Mouse (Mus musculus) spleen, postnatal 0 days (tissue): ENCODE measurements around the gene Olfr60. TPM values are rescaled to one million over a fixed set of nuclear protein-coding genes. Genes with fewer than 3 reads are reported as not detected.

Source experiments
- polyA plus RNA-seq: library from polyadenylated mRNA; unstranded; fragments of >200 nt; fragmentation: Nextera tagmentation; extraction: Ambion mirVana; gene quantifications from 2 replicates; pipeline ENCODE4 v1.2.1, GENCODE M21; 2015

Gene Olfr60
- not detected in 2 replicates for polyA plus RNA-seq

DNA sequence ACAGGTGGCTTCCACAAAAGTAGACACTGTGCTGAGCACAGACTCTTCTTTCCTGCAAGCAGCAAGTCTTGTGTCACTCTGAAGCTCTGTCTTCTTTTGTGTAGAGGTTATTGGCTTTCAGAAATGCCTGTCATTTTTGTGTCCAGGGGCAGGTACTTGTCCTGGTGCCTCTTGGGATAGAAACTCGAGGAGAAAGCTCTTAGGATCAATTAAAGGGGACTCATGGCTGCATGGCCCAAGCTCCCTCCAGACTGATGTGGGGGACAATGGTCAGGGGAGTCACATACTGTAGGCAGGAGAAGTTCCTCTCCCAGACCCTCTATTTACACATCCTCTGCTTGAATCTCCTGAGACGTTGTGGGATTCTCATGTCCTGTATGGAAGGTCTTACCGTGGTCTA, at the start of gene Olfr60:
Gene Olfr60, minus strand, starts transcription at position 101 of the 400 bp plus-strand sequence.

GRCm38 (mm10) chr7:140402818-140403217, 41.3 kb upstream of the Olfr60 start, which contains the start of gene Olfr531:
Gene Olfr531 (minus strand): TSS chr7:140402918.

DNA sequence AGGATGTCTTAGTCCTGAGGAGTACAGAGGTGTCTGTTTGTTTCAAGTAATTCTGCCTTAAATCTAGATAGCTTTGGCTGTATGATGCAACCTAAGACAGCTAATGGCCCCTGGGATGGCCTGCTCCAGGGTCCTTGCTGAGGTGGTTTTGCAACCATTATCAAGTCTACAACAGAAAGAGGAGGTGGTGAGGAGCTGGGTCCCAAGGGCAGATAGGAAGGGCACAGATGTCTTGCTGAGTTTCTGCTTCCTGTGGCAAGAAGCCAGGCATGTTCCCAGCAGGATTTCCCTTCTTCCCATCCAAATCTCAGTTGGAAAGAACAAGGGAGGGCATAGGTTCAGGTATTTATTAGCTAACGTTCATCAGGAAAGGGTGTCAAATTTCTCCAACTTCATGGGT, 14.8 kb upstream of the Olfr60 start, which contains the start of gene Olfr530:
Gene Olfr530, minus strand, starts transcription at position 101 of the 400 bp plus-strand sequence.

DNA sequence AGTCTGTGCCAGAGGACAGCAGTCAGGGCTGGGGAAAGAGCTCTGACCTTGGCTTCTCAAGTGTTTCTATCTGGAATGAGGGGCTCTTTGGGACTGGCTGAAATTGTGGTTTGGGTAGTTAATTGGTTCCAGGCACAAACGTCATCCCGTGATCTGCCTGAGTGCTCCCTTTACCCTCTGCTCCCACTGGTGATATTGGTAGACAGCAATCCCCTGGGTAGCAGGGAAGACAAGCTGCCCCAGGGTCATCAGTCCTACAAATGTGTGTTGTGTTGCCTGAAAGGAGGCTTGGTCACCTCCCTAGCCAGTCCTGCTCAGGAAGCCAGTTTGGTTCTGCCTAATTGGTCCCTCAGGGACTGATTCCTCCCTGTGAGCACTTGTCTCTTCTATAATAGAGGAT, 27.8 kb downstream of the Olfr60 start, which contains the start of gene Olfr527:
Gene Olfr527, plus strand, starts transcription at position 301 of the 400 bp plus-strand sequence.

GRCm38 (mm10) chr7:140320558-140320957, 40.9 kb downstream of the Olfr60 start, which contains the start of gene Olfr525:
Gene Olfr525 (plus strand): TSS chr7:140320858.

Other genes with a start within 250 kb of the Olfr60 start
- 14.4 and 15.9 TPM in 2 replicates for gene Paox, start 245.9 kb downstream of the Olfr60 start, polyA plus RNA-seq
- 45.9 and 53.3 TPM in 2 replicates for gene Echs1, start 245.2 kb downstream of the Olfr60 start, polyA plus RNA-seq
- 16.9 and 18.4 TPM in 2 replicates for gene Mtg1, start 224.1 kb downstream of the Olfr60 start, polyA plus RNA-seq
- 0.04 TPM in 1 of 2 replicates, not detected in the other for gene Sprn, start 206.8 kb downstream of the Olfr60 start, polyA plus RNA-seq
- not detected in 2 replicates for gene Olfr522, start 196.9 kb downstream of the Olfr60 start, polyA plus RNA-seq
- gene Olfr523, start 188.5 kb downstream of the Olfr60 start, polyA plus RNA-seq: not detected in 2 replicates
- not detected in 2 replicates for gene Olfr524, start 155.7 kb downstream of the Olfr60 start, polyA plus RNA-seq
- 0.65 and 1.1 TPM in 2 replicates for gene Cd163l1, start 143.4 kb downstream of the Olfr60 start, polyA plus RNA-seq
- 0.04 and 0.07 TPM in 2 replicates for gene 5830411N06Rik, start 114.4 kb downstream of the Olfr60 start, polyA plus RNA-seq
- not detected in 2 replicates for gene Olfr525, start 40.8 kb downstream of the Olfr60 start, polyA plus RNA-seq
- gene Olfr527, start 27.7 kb downstream of the Olfr60 start, polyA plus RNA-seq: not detected in 2 replicates
- gene Olfr530, start 14.7 kb upstream of the Olfr60 start, polyA plus RNA-seq: 0.06 TPM in 1 of 2 replicates, not detected in the other
- gene Olfr531, start 41.2 kb upstream of the Olfr60 start, polyA plus RNA-seq: not detected in 2 replicates
- not detected in 2 replicates for gene Olfr532, start 60.0 kb upstream of the Olfr60 start, polyA plus RNA-seq
- not detected in 2 replicates for gene Olfr533, start 101.7 kb upstream of the Olfr60 start, polyA plus RNA-seq
- not detected in 2 replicates for gene Olfr535, start 122.5 kb upstream of the Olfr60 start, polyA plus RNA-seq
- gene Olfr536, start 145.7 kb upstream of the Olfr60 start, polyA plus RNA-seq: not detected in 2 replicates
- not detected in 2 replicates for gene Olfr538, start 206.2 kb upstream of the Olfr60 start, polyA plus RNA-seq
- gene Olfr46, start 239.6 kb upstream of the Olfr60 start, polyA plus RNA-seq: 0.01 TPM in 2 replicates